Mouse (Mus musculus): Measurements from ENCODE around the gene Myo1a.
"Not testable (repeated sequence)": the region's sequence is repeated elsewhere in the genome, so short reads cannot be mapped to it uniquely, and the experiment has no call there.

Myo1a gene

GRCm38 (mm10) chr10:127759181-127760110 is 54.5 kb downstream of the Myo1a start, which contains the start of the genes Rdh1 and Rdh16f1:
Gene Rdh1 (plus strand): TSS chr10:127759721.
Gene Rdh16f1 (plus strand): TSS chr10:127759787.
- no peak for DNase-seq (ENCODE audit: low spot score)

- not testable (repeated sequence) for DNase-seq (ENCODE audit: low spot score)
These were observed 58.0 kb downstream of the Myo1a start for GRCm38 (mm10) chr10:127762926-127763325.

DNA sequence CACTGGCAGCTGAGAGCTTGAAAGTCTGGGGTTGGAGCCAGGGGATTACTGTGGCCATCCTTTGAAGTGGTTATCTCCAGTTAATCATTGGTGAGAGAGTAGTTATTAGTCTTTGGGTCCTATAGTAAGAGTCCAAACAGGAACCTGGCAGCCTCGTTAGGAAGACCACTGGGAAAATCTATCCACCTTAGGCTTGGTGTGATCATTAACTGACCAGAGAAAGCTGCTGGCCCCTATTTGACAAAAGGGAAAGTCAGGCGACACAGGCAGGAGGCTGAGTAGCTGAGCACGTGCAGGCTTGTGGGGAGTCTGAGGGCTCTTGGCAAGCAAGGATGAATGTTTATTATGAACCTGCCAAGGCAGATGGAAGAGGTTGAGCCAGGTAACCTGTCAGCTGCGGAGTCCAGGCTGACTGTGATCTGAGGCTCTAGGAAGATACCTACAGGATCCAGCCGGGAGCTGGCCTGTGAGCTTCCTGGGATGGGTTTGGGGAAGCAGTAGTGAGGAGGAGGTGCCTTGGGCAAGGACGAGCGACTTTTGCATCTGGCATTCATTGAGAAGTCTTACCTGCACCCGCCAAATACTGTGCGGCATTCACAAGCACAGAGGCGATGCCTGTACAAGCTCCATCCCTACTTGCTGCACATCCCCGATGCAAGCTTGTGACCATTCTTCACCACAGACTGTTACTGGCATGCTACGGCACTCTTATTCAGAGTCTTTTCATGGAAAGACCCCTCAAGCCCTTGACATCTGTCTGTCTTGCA is 59.1 kb downstream of the Myo1a start:
- no peak for DNase-seq (ENCODE audit: low spot score)

DNA sequence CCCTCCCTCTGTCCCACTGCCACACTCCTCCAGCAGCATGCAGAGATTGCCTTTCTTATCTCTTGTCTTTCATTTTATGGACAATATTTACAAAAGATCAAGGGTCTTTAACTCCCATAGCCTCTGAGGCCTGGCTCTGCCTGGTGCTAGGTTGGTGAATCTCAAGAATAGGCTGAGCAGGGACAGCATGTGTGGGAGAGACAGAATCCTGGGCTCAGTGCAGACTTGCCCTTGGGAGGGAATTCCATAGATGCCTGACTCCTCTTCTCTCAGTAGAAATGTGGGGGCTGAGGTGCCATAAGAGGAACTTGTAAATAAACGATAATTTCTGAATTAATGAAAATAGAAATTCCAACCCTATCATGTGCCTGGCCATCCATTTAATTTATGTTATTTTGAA is 61.6 kb downstream of the Myo1a start:
- no peak for DNase-seq (ENCODE audit: low spot score)

All from adipocyte (in vitro differentiated cells).